Mouse (Mus musculus) heart, postnatal 14 days (tissue): Measurements from ENCODE around the gene Fmo5. TPM values are rescaled to one million over a fixed set of nuclear protein-coding genes. Genes with fewer than 3 reads are reported as not detected.

ENCODE experiments used
- microRNA-seq, 2 experiments: library from miRNA; unstranded; fragments of <30 nt; microRNA quantifications; one replicate each; pipeline ENCODE4 v1.2.0; 2021 to 2022
- total RNA-seq, 2 experiments: library from RNA; stranded (reverse); gene quantifications; 2 replicates each; pipeline ENCODE4 v1.2.3; 2021

Gene Fmo5
- total RNA-seq, 2 experiments from 2014 or later, result 8.0 to 9.6 TPM

Small RNA genes within 50 kb of the gene (microRNA-seq; reads per million reads assigned to microRNA genes)
- gene Mir7225, result 0 reads per million in 2 experiments

Other genes starting within 250 kb of the Fmo5 start
- gene Olfr1402, start 206.8 kb upstream of the Fmo5 start, total RNA-seq, result not detected
- gene Chd1l, start 18.6 kb upstream of the Fmo5 start, total RNA-seq, result 10 to 100 TPM in 1 of 2 experiments, 1 to 10 TPM in 1; 9.3 to 10.1 TPM
- gene Prkab2, start 29.4 kb downstream of the Fmo5 start, total RNA-seq, result 10 to 100 TPM; 17.3 to 19.6 TPM
- not detected for gene Gm17651, start 45.9 kb downstream of the Fmo5 start, total RNA-seq